In genomic region chr11:52079978-52080377, GRCm38 (mm10) we compare ENCODE assay signal across 9 mouse cellular contexts. TPM values are rescaled to one million over a fixed set of nuclear protein-coding genes. Genes with fewer than 3 reads are reported as not detected.
DNase-seq lines count a peak whose midpoint lies in the region; ATAC-seq and TF ChIP-seq lines count a peak whose summit lies in the region.
"Had no signal": no experiment of that assay in that cellular context is flagged by ENCODE, and none has a peak within 500 bp of the region (broad histone marks: within the 10 kb centered on the region; RNA-seq: fewer than 3 reads in every experiment).

No protein-coding gene starts in this region.

- no peaks in the 10 kb centered on the region for H3K36me3 ChIP-seq in hindbrain, embryonic 10.5 days
- no peaks in the 10 kb centered on the region for H3K36me3 ChIP-seq in hindbrain, embryonic 14.5 days (replicated peaks; ENCODE audit: control insufficient read depth, insufficient read depth)
- H3K36me3 ChIP-seq in forebrain, embryonic 13.5 days (ENCODE audit: poor library complexity, severe bottlenecking): no peaks in the 10 kb centered on the region
- no peaks in the 10 kb centered on the region for H3K36me3 ChIP-seq in neural tube, embryonic 11.5 days (ENCODE audit: control insufficient read depth, insufficient read depth, low read length)

- H3K9me3 ChIP-seq in hindbrain, embryonic 10.5 days: no peaks in the 10 kb centered on the region
- no peaks in the 10 kb centered on the region for H3K9me3 ChIP-seq in hindbrain, embryonic 14.5 days (ENCODE audit: control insufficient read depth, low read length)
- no peaks in the 10 kb centered on the region for H3K9me3 ChIP-seq in forebrain, embryonic 13.5 days (replicated peaks)
- H3K9me3 ChIP-seq in neural tube, embryonic 11.5 days (ENCODE audit: control insufficient read depth, low read length): no peaks in the 10 kb centered on the region

- WGBS in hindbrain, embryonic 10.5 days: 13% methylated on average over 5 of the region's 5 CpGs
- WGBS in hindbrain, embryonic 14.5 days: 9% methylated on average over 5 of the region's 5 CpGs
- 13% methylated on average over 5 of the region's 5 CpGs for WGBS in forebrain, embryonic 13.5 days
- WGBS in neural tube, embryonic 11.5 days: 36% methylated on average over 5 of the region's 5 CpGs

- H3K27ac ChIP-seq in hindbrain, embryonic 10.5 days: peak overlapping the region; percentile 56; the same call in 1 of the 2 replicates
- H3K27ac ChIP-seq in hindbrain, embryonic 14.5 days: no peak overlapping the region
- no peak overlapping the region for H3K27ac ChIP-seq in forebrain, embryonic 13.5 days
- no peak overlapping the region for H3K27ac ChIP-seq in neural tube, embryonic 11.5 days (ENCODE audit: low read depth, low read length)
- H3K27ac ChIP-seq in gastrocnemius, adult 2 months: no peak overlapping the region
- H3K27ac ChIP-seq: layer of hippocampus, adult 2 months had no signal

- intact Hi-C loops in gastrocnemius, adult 2 months (cut with DNase I): no loop called here

- H3K9ac ChIP-seq in hindbrain, embryonic 14.5 days: no peak overlapping the region
- no peak overlapping the region for H3K9ac ChIP-seq in forebrain, embryonic 13.5 days
- H3K9ac ChIP-seq in neural tube, embryonic 11.5 days (ENCODE audit: low read length): no peak overlapping the region

- no peak overlapping the region for H3K4me3 ChIP-seq in hindbrain, embryonic 10.5 days
- H3K4me3 ChIP-seq in hindbrain, embryonic 14.5 days (replicated peaks; ENCODE audit: low read length): no peak overlapping the region
- no peak overlapping the region for H3K4me3 ChIP-seq in forebrain, embryonic 13.5 days
- H3K4me3 ChIP-seq in neural tube, embryonic 11.5 days (ENCODE audit: low read depth, low read length): no peak overlapping the region
- H3K4me3 ChIP-seq in gastrocnemius, adult 2 months: no peak overlapping the region
- H3K4me3 ChIP-seq: layer of hippocampus, adult 2 months had no signal

- H3K4me1 ChIP-seq in hindbrain, embryonic 10.5 days (replicated peaks): peaks cover 22% of the 10 kb centered on the region
- peaks cover 6% of the 10 kb centered on the region for H3K4me1 ChIP-seq in hindbrain, embryonic 14.5 days (replicated peaks; ENCODE audit: control insufficient read depth, insufficient read depth, low read length)
- 0 out of 2 replicates have a peak, but pooled peaks cover 6% of the 10 kb centered on the region for H3K4me1 ChIP-seq in forebrain, embryonic 13.5 days
- 0 out of 2 replicates have a peak, but pooled peaks cover 2% of the 10 kb centered on the region for H3K4me1 ChIP-seq in neural tube, embryonic 11.5 days (ENCODE audit: control insufficient read depth, insufficient read depth, low read length)

- no peak for ATAC-seq in hindbrain, embryonic 14.5 days (ENCODE audit: low FRiP score)
- peak; percentile 27; the same call in 1 of the 2 replicates for ATAC-seq in forebrain, embryonic 13.5 days
- ATAC-seq in neural tube, embryonic 11.5 days (ENCODE audit: insufficient read depth, low FRiP score, low TSS enrichment): no peak

- TF ChIP-seq CTCF in gastrocnemius, adult 2 months (IDR thresholded peaks at IDR 0.05): no peak

- H3K4me2 ChIP-seq in hindbrain, embryonic 14.5 days (replicated peaks): no peak overlapping the region
- H3K4me2 ChIP-seq in forebrain, embryonic 13.5 days: no peak overlapping the region
- H3K4me2 ChIP-seq in neural tube, embryonic 11.5 days (ENCODE audit: low read depth): no peak overlapping the region

- H3K27me3 ChIP-seq in hindbrain, embryonic 10.5 days (ENCODE audit: insufficient read depth, poor library complexity, severe bottlenecking): no peaks in the 10 kb centered on the region
- H3K27me3 ChIP-seq in hindbrain, embryonic 14.5 days (ENCODE audit: control insufficient read depth, insufficient read depth, low read length): no peaks in the 10 kb centered on the region
- H3K27me3 ChIP-seq in forebrain, embryonic 13.5 days: no peaks in the 10 kb centered on the region
- H3K27me3 ChIP-seq in neural tube, embryonic 11.5 days (ENCODE audit: control insufficient read depth, insufficient read depth, low read length): no peaks in the 10 kb centered on the region

- peak; percentile 41 for DNase-seq in hindbrain, embryonic 10.5 days (ENCODE audit: low spot score)
- DNase-seq in hindbrain, embryonic 14.5 days (ENCODE audit: low spot score): no peak
- peak; percentile 93 for DNase-seq in Muller cell, postnatal 12 days (ENCODE audit: inconsistent ontology term)
- peak; percentile 42 to 62 for DNase-seq in kidney, postnatal 4 days
- DNase-seq in neural tube, embryonic 11.5 days (ENCODE audit: low spot score): peak; percentile 38
- DNase-seq in cerebellum, adult 9-10 months: no peak
- no peak for DNase-seq in gastrocnemius, adult 2 months

RNA-seq across cellular contexts. Expression of gene Ppp2ca, which starts 18.5 kb away (rescaled TPM):
- 84.2 and 97.8 TPM in 2 replicates for polyA plus RNA-seq in hindbrain, embryonic 10.5 days (2016; fragmentation: Nextera tagmentation; extraction: Ambion mirVana)
- 165 and 180 TPM in 2 replicates for polyA plus RNA-seq in hindbrain, embryonic 14.5 days (2014; fragmentation: Nextera tagmentation; extraction: Ambion mirVana)
- 108 and 112 TPM in 2 replicates for polyA plus RNA-seq in forebrain, embryonic 13.5 days (2015; fragmentation: Nextera tagmentation; extraction: Ambion mirVana)
- polyA plus RNA-seq in neural tube, embryonic 11.5 days (2014; fragmentation: Nextera tagmentation; extraction: Ambion mirVana): 132 TPM in 2 replicates
- total RNA-seq in gastrocnemius, adult 2 months (2021): 10 to 100 TPM; 43.2 to 54.0 TPM

Comparison
In these comparisons a context has a peak if more than half of its experiments do, and no peak if none do; other contexts are left out.
1. DNase-seq: peak in hindbrain, embryonic 10.5 days (single experiment), Muller cell, postnatal 12 days (single experiment), kidney, postnatal 4 days (2 of 2) and neural tube, embryonic 11.5 days (single experiment); none in hindbrain, embryonic 14.5 days (single experiment), cerebellum, adult 9-10 months (single experiment) and gastrocnemius, adult 2 months (single experiment).